ENCODE assay signal across 10 mouse cellular contexts in genomic region chr5:132329171-132329936, GRCm38 (mm10).
DNase-seq lines count a peak whose midpoint lies in the region; ATAC-seq lines count a peak whose summit lies in the region.
"Had no signal": no experiment of that assay in that cellular context is flagged by ENCODE, and none has a peak within 500 bp of the region (broad histone marks: within the 10 kb centered on the region; RNA-seq: fewer than 3 reads in every experiment).

No protein-coding gene starts in this region.

- H3K36me3 ChIP-seq in liver, embryonic 15.5 days (replicated peaks), result no peaks in the 10 kb centered on the region
- H3K36me3 ChIP-seq in stomach, embryonic 15.5 days, result no peaks in the 10 kb centered on the region
- H3K36me3 ChIP-seq: intestine, embryonic 15.5 days had no signal

- intact Hi-C loops in heart, postnatal 36 days (cut with DNase I), result no loop called here

- no peaks in the 10 kb centered on the region for H3K27me3 ChIP-seq in liver, embryonic 15.5 days
- H3K27me3 ChIP-seq in stomach, embryonic 15.5 days (replicated peaks), result no peaks in the 10 kb centered on the region
- H3K27me3 ChIP-seq: intestine, embryonic 15.5 days had no signal

- H3K9ac ChIP-seq in liver, embryonic 15.5 days, result no peak overlapping the region
- H3K9ac ChIP-seq in stomach, embryonic 15.5 days, result no peak overlapping the region
- H3K9ac ChIP-seq: intestine, embryonic 15.5 days had no signal

- peak; percentile 90 for DNase-seq in heart, adult 11 months
- no peak for DNase-seq in heart, postnatal 36 days
- DNase-seq in liver, result no peak
- DNase-seq in kidney, postnatal 14 days, result peak; percentile 30
- no peak for DNase-seq in layer of hippocampus, postnatal 36 days
- no peak for DNase-seq in layer of hippocampus, postnatal 10 days (ENCODE audit: low spot score in 2 of 2)
- DNase-seq: thymus, postnatal 4 days had no signal

- H3K4me3 ChIP-seq in liver, embryonic 15.5 days (replicated peaks), result no peak overlapping the region
- no peak overlapping the region for H3K4me3 ChIP-seq in stomach, embryonic 15.5 days (replicated peaks)
- H3K4me3 ChIP-seq: intestine, embryonic 15.5 days had no signal

- H3K27ac ChIP-seq in liver, embryonic 15.5 days (replicated peaks), result no peak overlapping the region
- H3K27ac ChIP-seq in stomach, embryonic 15.5 days, result no peak overlapping the region
- H3K27ac ChIP-seq: intestine, embryonic 15.5 days had no signal

- WGBS in liver, embryonic 15.5 days (ENCODE audit: insufficient replicate concordance), result 49% methylated on average over 3 of the region's 3 CpGs
- WGBS in stomach, embryonic 15.5 days, result 61% methylated on average over 3 of the region's 3 CpGs

- H3K4me1 ChIP-seq in liver, embryonic 15.5 days (replicated peaks), result no peaks in the 10 kb centered on the region
- H3K4me1 ChIP-seq in stomach, embryonic 15.5 days, result peaks cover 6% of the 10 kb centered on the region; the same call in 1 of the 2 replicates

- H3K4me2 ChIP-seq in liver, embryonic 15.5 days, result no peak overlapping the region
- no peak overlapping the region for H3K4me2 ChIP-seq in stomach, embryonic 15.5 days
- H3K4me2 ChIP-seq: intestine, embryonic 15.5 days had no signal

- H3K9me3 ChIP-seq in liver, embryonic 15.5 days (replicated peaks), result no peaks in the 10 kb centered on the region
- no peaks in the 10 kb centered on the region for H3K9me3 ChIP-seq in stomach, embryonic 15.5 days
- H3K9me3 ChIP-seq: intestine, embryonic 15.5 days had no signal

- peak; percentile 61; the same call in 1 of the 2 replicates for ATAC-seq in liver, embryonic 15.5 days (ENCODE audit: insufficient read depth)
- ATAC-seq in stomach, embryonic 15.5 days (ENCODE audit: insufficient read depth, low FRiP score, low read depth), result 0 out of 2 replicates have a peak, but pooled peaks have one; percentile 22
- ATAC-seq: intestine, embryonic 15.5 days had no signal

Comparison
In these comparisons a context has a peak if more than half of its experiments do, and no peak if none do; other contexts are left out.
1. DNase-seq: peak in heart, adult 11 months (single experiment) and kidney, postnatal 14 days (single experiment); none in heart, postnatal 36 days (0 of 2), liver (single experiment), layer of hippocampus, postnatal 36 days (0 of 2) and layer of hippocampus, postnatal 10 days (0 of 2).